Mouse (Mus musculus): ENCODE results near the gene Lrrc20.

DNA sequence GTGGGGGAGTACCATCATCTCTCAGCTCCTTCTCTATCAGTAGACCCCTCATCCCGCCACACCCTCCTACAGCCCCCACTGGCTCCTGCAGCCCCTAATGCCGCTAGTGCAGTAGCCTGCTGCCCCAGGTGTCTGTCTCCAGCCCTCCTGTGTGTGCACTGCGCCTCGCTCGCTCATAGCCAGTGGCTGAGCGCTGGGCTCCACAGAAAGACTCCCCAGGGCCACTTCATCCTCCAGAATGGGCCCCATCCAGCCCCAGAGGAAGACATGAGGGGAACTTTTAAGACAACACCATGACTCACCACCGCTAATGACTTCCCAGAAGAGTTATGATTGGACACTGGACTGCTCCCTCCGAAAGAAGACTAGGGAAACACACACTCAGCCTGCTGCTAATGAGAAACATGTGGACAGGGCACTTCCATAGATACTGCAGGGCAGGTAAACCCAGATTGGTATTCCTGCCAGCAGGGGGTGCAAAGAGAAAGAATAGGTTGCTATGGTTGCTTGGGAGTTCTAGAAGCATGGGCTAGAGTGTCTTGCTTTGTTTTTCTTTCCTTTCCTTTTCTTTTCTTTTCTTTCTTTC, 135.1 kb downstream of the Lrrc20 start:
- TF ChIP-seq CTCF (IDR thresholded peaks at IDR 0.05; ENCODE audit: low read depth), result peak; percentile 70
- TF ChIP-seq EP300 (optimal IDR thresholded peaks at IDR 0.05), result no peak
